Mouse (Mus musculus) embryonic stem cell, embryonic (primary cell): ENCODE data around the gene Ly6g5c.

Experiments used
- CTCF ChIA-PET, 4 experiments: fragments of 300-600 bp in 2 of 4; fragments of 350-600 bp in 2 of 4; sonication (Branson Sonifier 250); formaldehyde crosslinking; loops; one replicate each; lab custom pipeline; 2022; ENCODE audit warnings: inconsistent platforms in 2 of 4; lab: Charles Lee
- POLR2A ChIA-PET, 4 experiments: fragments of 300-600 bp in 2 of 4; fragments of 350-600 bp in 2 of 4; sonication (Branson Sonifier 250); formaldehyde crosslinking; loops; one replicate each; lab custom pipeline; 2022; ENCODE audit warnings: antibody characterized with exemption in 4 of 4, inconsistent platforms in 1 of 4; lab: Charles Lee

The Ly6g5c gene

GRCm38 (mm10) chr17:35156461-35157200 is 48.6 kb downstream of the Ly6g5c start:
- ChIA-PET CTCF (interaction anchor here in 3 of 4 experiments (0.5 to 2.5 kb wide), 5 partner anchors 10 to 380 kb away, joined by 4 to 9 read pairs (median 8); no protein-coding TSS in a partner anchor), POLR2A (interaction anchor here (0.5 to 24.9 kb wide), 21 partner anchors 1 to 251 kb away, joined by 3 to 561 read pairs (median 6); partner anchors contain the start of genes Apom (in 2 of the 4), D17H6S53E (in 2 of the 4), Ddx39b (in 2 of the 4) and Csnk2b (in 1 of the 4))

DNA sequence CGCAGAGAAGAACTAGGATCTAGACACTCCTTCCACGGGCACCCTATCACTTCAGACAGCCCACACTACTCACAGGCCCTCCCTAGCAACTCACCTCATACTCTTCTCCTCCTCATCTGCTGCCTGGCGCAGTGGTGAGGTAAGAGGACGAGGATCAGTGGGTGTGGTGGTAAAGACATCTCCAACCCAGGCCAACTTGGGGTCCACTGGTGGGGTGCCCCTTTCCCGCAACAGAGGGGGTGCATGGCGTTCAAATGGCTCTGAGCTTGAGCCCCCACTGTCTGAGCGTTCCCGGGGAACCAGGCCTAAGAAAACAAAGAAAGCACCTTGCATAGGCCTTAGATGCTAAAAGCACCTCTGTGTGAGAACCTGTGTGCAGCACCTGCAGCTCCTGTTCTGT is 49.2 kb downstream of the Ly6g5c start:
- POLR2A ChIA-PET: interaction anchor here (0.9 to 24.9 kb wide), 11 partner anchors 8 to 205 kb away, joined by 3 to 561 read pairs (median 16); partner anchors contain the start of genes Ddx39b (in 2 of the 4), Csnk2b (in 1 of the 4) and Gpank1 (in 1 of the 4)
- CTCF ChIA-PET: interaction anchor here in 2 of 4 experiments (0.5 to 1.4 kb wide), 3 partner anchors 12 to 380 kb away, joined by 4 to 8 read pairs (median 4); no protein-coding TSS in a partner anchor

DNA sequence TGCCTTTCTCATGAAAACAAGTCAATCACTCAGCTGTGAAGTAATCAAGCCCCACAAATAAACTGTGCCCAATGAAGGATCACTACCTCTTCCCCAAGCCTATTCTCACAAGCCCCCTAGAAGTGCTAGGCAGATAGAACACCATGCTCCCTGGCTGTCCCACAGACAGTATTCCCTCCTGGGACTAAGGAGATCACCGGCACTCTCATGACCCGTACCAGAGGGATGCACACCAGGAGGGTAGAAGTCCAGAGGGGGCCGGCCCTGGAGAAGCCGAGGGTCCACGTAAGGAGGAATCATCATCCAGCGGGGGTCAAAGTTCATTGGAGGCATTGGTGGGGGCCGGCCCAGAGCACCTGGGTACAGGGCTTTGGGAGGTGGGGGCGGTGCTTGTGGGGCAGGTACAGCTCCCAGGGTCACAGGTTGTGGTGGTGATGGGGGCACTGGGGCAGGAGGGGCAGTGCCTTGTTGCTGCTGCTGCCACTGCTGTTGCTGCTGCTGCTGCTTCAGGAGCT is 49.6 kb downstream of the Ly6g5c start:
- POLR2A ChIA-PET: interaction anchor here in 3 of 4 experiments (1.0 to 24.9 kb wide), 7 partner anchors 9 to 205 kb away, joined by 3 to 561 read pairs (median 252); partner anchors contain the start of gene Ddx39b (in 2 of the 3)

DNA sequence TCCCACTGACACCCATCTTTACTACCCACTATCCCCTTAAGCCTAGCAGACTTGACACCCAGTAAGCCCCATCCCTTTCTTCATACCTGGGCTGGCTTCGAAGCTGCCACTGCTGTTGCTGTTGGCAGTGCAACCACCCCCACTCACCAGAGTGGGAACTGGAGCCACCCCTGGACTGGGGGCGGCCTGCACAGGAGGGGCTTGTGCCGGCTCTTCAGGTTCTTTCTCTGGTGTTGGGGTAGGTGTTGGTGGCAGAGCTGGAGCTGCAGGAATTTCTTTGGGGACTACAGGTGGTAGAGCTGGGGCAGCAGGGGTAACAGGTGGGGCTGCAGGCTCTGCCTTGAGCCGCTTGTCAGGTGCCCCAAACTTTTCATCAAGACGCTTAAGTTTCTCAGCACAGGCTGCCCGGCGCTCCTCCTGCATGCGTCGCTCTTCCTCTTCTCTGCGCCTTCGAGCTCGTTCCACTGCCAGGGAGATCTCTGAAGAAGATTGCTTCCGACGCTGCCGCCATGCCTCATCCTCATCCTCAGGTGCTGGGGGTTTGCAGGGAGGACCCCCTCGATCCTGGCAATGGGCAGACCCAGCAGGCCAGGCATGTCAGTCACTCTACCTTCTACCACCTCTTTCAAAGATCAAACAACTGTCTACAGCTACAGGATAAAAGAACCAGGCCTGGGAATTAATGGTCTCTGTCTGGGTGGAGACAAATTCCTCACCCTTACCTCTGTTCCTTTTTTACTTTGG is 50.9 kb downstream of the Ly6g5c start:
- ChIA-PET CTCF (interaction anchor here in 3 of 4 experiments (0.6 to 1.3 kb wide), 4 partner anchors 10 to 247 kb away, joined by 3 to 5 read pairs (median 3); no protein-coding TSS in a partner anchor), POLR2A (interaction anchor here (0.7 to 24.9 kb wide), 28 partner anchors 10 to 1250 kb away, joined by 3 to 561 read pairs (median 4); partner anchors contain the start of genes Ddx39b (in 2 of the 4), Apom (in 1 of the 4), Csnk2b (in 1 of the 4) and D17H6S53E (in 1 of the 4))

More for the DNA sequence above, 49.6 kb downstream of the Ly6g5c start:
- CTCF ChIA-PET: no interaction called here

DNA sequence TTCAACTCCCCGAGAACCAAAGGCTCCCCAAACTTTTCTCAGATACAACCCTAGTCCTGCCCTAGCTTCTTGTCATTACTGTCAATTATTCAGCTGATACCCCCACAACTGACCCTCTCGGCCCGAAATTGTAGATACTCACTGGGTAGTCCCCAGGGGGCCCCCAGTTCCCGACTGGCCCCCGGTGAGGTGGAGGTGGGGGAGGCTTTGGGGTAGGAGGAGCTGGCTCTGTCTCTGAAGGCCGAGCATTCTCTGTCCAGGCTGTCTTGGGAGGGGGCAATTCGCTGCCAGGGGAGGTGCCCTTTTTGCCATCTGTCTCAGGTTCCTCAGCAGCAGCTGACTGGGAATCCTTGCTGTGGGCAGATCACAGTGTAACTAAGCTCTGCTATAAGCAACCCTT is 51.6 kb downstream of the Ly6g5c start:
- POLR2A ChIA-PET: interaction anchor here (0.7 to 24.9 kb wide), 27 partner anchors 9 to 1251 kb away, joined by 3 to 561 read pairs (median 4); partner anchors contain the start of genes Ddx39b (in 2 of the 4), Apom (in 1 of the 4), Csnk2b (in 1 of the 4) and D17H6S53E (in 1 of the 4)
- CTCF ChIA-PET: interaction anchor here in 3 of 4 experiments (0.6 to 1.3 kb wide), 6 partner anchors 9 to 248 kb away, joined by 3 to 5 read pairs (median 3); no protein-coding TSS in a partner anchor

DNA sequence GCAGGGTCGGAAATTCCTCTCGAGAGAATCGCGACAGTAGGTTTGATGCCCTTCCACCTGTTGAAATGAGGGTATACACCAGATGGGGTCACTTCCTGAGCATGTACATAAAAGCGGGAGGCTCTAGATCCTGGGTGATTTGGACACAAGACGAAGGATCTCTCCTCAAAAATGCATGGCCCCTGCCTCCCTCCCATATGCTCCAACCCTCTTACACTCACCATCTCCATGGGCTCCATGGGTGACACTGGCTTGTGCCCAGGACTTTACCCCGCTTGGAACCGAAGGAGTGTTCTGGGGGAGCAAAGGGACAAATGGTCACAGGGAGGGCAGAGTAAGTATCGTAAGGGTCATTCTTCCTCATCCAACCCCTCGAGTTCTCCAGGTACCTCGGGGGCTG is 53.3 kb downstream of the Ly6g5c start:
- CTCF ChIA-PET: interaction anchor here in 1 of 4 experiments (0.6 kb wide), 1 partner anchor 209 kb away, joined by 3 read pairs; no protein-coding TSS in a partner anchor
- POLR2A ChIA-PET: interaction anchor here (0.6 to 24.9 kb wide), 18 partner anchors 9 to 1036 kb away, joined by 3 to 561 read pairs (median 6); partner anchors contain the start of genes Ddx39b (in 3 of the 4), D17H6S53E (in 1 of the 4) and Gpank1 (in 1 of the 4)
